Mouse (Mus musculus): ENCODE measurements at regions not wholly inside any gene's neighbourhood (a gene's known extent, or its start where the extent isn't known, plus 50 kb on each side); places are given as distances from the start of the nearest gene placed in this dataset.
A peak's percentile ranks its signal among the peaks of the same experiment; 100 is the strongest.

GRCm38 (mm10) chr5:112077840-112078600, 174.3 kb downstream of the Cryba4 start:
- Histone ChIP-seq H3K79me2 (ENCODE audit: control insufficient read depth, insufficient read depth, low read length, poor library complexity) (no peaks in the 10 kb centered on the region), H3K27ac (ENCODE audit: control insufficient read depth, low read depth, low read length) (no peak overlapping the region), H3K27me3 (ENCODE audit: control insufficient read depth in 1 of 2, insufficient read depth in 2 of 2, low read length in 2 of 2) (no peaks in the 10 kb centered on the region), H3K9ac (ENCODE audit: control insufficient read depth, low read depth, low read length, poor library complexity, severe bottlenecking) (no peak overlapping the region), H3K9me3 (replicated peaks; ENCODE audit: insufficient read depth, low read length) (no peaks in the 10 kb centered on the region), H3K4me1 (ENCODE audit: control insufficient read depth in 1 of 2, insufficient read depth in 2 of 2, low read length in 2 of 2) (no peaks in the 10 kb centered on the region), H3K4me3 (ENCODE audit: control insufficient read depth in 1 of 2, insufficient read depth in 1 of 2, low read depth in 2 of 2, low read length in 2 of 2) (no peak overlapping the region), H3K36me3 (ENCODE audit: control insufficient read depth in 1 of 2, insufficient read depth in 2 of 2, low read length in 2 of 2) (no peaks in the 10 kb centered on the region)
- no peak for TF ChIP-seq MYB (IDR thresholded peaks at IDR 0.05; ENCODE audit: low read depth, low read length)
- peak in 1 of 3 experiments; percentile 36; a peak in 4 of 6 replicates for TF ChIP-seq CTCF (IDR thresholded peaks at IDR 0.05 in 2 of 3, conservative IDR thresholded peaks at IDR 0.05 in 1 of 3; ENCODE audit: control insufficient read depth in 1 of 3, insufficient read depth in 1 of 3, low read depth in 2 of 3, low read length in 3 of 3, poor library complexity in 1 of 3, severe bottlenecking in 1 of 3)
- peak; percentile 10 for DNase-seq (ENCODE audit: low read depth, low spot score)

- H3K4me1 ChIP-seq (ENCODE audit: control insufficient read depth in 1 of 2, insufficient read depth in 2 of 2, low read length in 2 of 2), result no peaks in the 10 kb centered on the region
- H3K9me3 ChIP-seq (replicated peaks; ENCODE audit: insufficient read depth, low read length), result no peaks in the 10 kb centered on the region
- no peak for DNase-seq (ENCODE audit: low read depth, low spot score)
Observed at GRCm38 (mm10) chr5:112081006-112081405, 171.3 kb downstream of the Cryba4 start.

GRCm38 (mm10) chr5:112091867-112092535, 160.3 kb downstream of the Cryba4 start:
- H3K4me3 ChIP-seq (ENCODE audit: control insufficient read depth in 1 of 2, insufficient read depth in 1 of 2, low read depth in 2 of 2, low read length in 2 of 2), result no peak overlapping the region
- no peak overlapping the region for H3K27ac ChIP-seq (ENCODE audit: control insufficient read depth, low read depth, low read length)
- no peaks in the 10 kb centered on the region for H3K9me3 ChIP-seq (replicated peaks; ENCODE audit: insufficient read depth, low read length)
- H3K79me2 ChIP-seq (ENCODE audit: control insufficient read depth, insufficient read depth, low read length, poor library complexity), result no peaks in the 10 kb centered on the region
- no peak for DNase-seq (ENCODE audit: low read depth, low spot score)
- no peak overlapping the region for H3K9ac ChIP-seq (ENCODE audit: control insufficient read depth, low read depth, low read length, poor library complexity, severe bottlenecking)
- no peaks in the 10 kb centered on the region for H3K27me3 ChIP-seq (ENCODE audit: control insufficient read depth in 1 of 2, insufficient read depth in 2 of 2, low read length in 2 of 2)
- no peaks in the 10 kb centered on the region for H3K4me1 ChIP-seq (ENCODE audit: control insufficient read depth in 1 of 2, insufficient read depth in 2 of 2, low read length in 2 of 2)
- no peak for TF ChIP-seq POLR2AphosphoS5 (IDR thresholded peaks at IDR 0.05; ENCODE audit: borderline replicate concordance, low read depth, low read length)
- TF ChIP-seq ELF1 (IDR thresholded peaks at IDR 0.05; ENCODE audit: low read depth, low read length), result no peak
- TF ChIP-seq ZMIZ1 (IDR thresholded peaks at IDR 0.05; ENCODE audit: low read depth, low read length), result no peak
- TF ChIP-seq KAT2A (conservative IDR thresholded peaks at IDR 0.05; ENCODE audit: low read depth, low read length), result no peak
- no peak for TF ChIP-seq JUND (IDR thresholded peaks at IDR 0.05; ENCODE audit: low read depth, low read length)
- TF ChIP-seq ZKSCAN1 (IDR thresholded peaks at IDR 0.05; ENCODE audit: low read depth, low read length), result no peak
- TF ChIP-seq UBTF (IDR thresholded peaks at IDR 0.05; ENCODE audit: borderline replicate concordance, insufficient read depth, low read depth, low read length), result no peak
- TF ChIP-seq ETS1 (IDR thresholded peaks at IDR 0.05; ENCODE audit: low read depth, low read length), result no peak
- TF ChIP-seq TBP (IDR thresholded peaks at IDR 0.05; ENCODE audit: low read depth, low read length), result no peak
- no peak for TF ChIP-seq MYB (IDR thresholded peaks at IDR 0.05; ENCODE audit: low read depth, low read length)
- no peak for TF ChIP-seq POLR2A (IDR thresholded peaks at IDR 0.05; ENCODE audit: control insufficient read depth in 1 of 2, insufficient read depth in 1 of 2, low read depth in 1 of 2, low read length in 2 of 2, poor library complexity in 1 of 2)
- TF ChIP-seq RCOR1 (IDR thresholded peaks at IDR 0.05; ENCODE audit: low read depth, low read length), result no peak
- TF ChIP-seq TCF12 (IDR thresholded peaks at IDR 0.05; ENCODE audit: low read depth, low read length), result no peak
- no peak for TF ChIP-seq EP300 (IDR thresholded peaks at IDR 0.05; ENCODE audit: low read depth in 1 of 2, low read length in 2 of 2)
- H3K36me3 ChIP-seq (ENCODE audit: control insufficient read depth in 1 of 2, insufficient read depth in 2 of 2, low read length in 2 of 2), result no peaks in the 10 kb centered on the region

More at GRCm38 (mm10) chr5:112081006-112081405, 171.3 kb downstream of the Cryba4 start:
- H3K36me3 ChIP-seq (ENCODE audit: control insufficient read depth in 1 of 2, insufficient read depth in 2 of 2, low read length in 2 of 2), result no peaks in the 10 kb centered on the region
- H3K79me2 ChIP-seq (ENCODE audit: control insufficient read depth, insufficient read depth, low read length, poor library complexity), result no peaks in the 10 kb centered on the region
- H3K4me3 ChIP-seq (ENCODE audit: control insufficient read depth in 1 of 2, insufficient read depth in 1 of 2, low read depth in 2 of 2, low read length in 2 of 2), result no peak overlapping the region
- H3K27ac ChIP-seq (ENCODE audit: control insufficient read depth, low read depth, low read length), result no peak overlapping the region
- no peaks in the 10 kb centered on the region for H3K27me3 ChIP-seq (ENCODE audit: control insufficient read depth in 1 of 2, insufficient read depth in 2 of 2, low read length in 2 of 2)
- TF ChIP-seq USF1 (IDR thresholded peaks at IDR 0.05; ENCODE audit: low read depth, low read length) (no peak), ZKSCAN1 (IDR thresholded peaks at IDR 0.05; ENCODE audit: low read depth, low read length) (no peak), MEF2A (IDR thresholded peaks at IDR 0.05; ENCODE audit: extremely low read depth, insufficient replicate concordance, low read depth, low read length, poor library complexity, severe bottlenecking) (no peak), ZMIZ1 (IDR thresholded peaks at IDR 0.05; ENCODE audit: low read depth, low read length) (no peak), EP300 (IDR thresholded peaks at IDR 0.05; ENCODE audit: low read depth in 1 of 2, low read length in 2 of 2) (no peak), HCFC1 (IDR thresholded peaks at IDR 0.05; ENCODE audit: low read depth, low read length) (no peak)
- no peak overlapping the region for H3K9ac ChIP-seq (ENCODE audit: control insufficient read depth, low read depth, low read length, poor library complexity, severe bottlenecking)
